Mouse (Mus musculus): Measurements from ENCODE around the gene Dnah12. TPM values are rescaled to one million over a fixed set of nuclear protein-coding genes. Genes with fewer than 3 reads are reported as not detected.

Dnah12 gene
- total and polyA plus RNA-seq, 3 experiments, result 0.16 TPM; not detected in 2

GRCm38 (mm10) chr14:26923702-26924421 is 230.8 kb downstream of the Dnah12 start:
- TF ChIP-seq POLR2AphosphoS5 (IDR thresholded peaks at IDR 0.05; ENCODE audit: insufficient replicate concordance, low read depth, low read length) (no peak), GATA2 (IDR thresholded peaks at IDR 0.05; ENCODE audit: borderline replicate concordance, low read depth, low read length) (no peak), TAL1 (conservative IDR thresholded peaks at IDR 0.05; ENCODE audit: low read depth, low read length) (no peak), GATA1 (IDR thresholded peaks at IDR 0.05; ENCODE audit: borderline replicate concordance, low read length) (no peak), CTCF (IDR thresholded peaks at IDR 0.05; ENCODE audit: low read depth, low read length) (no peak)
- Histone ChIP-seq H3K4me3 (ENCODE audit: low read depth, low read length) (no peak overlapping the region), H3K9me3 (replicated peaks) (no peaks in the 10 kb centered on the region), H3K36me3 (replicated peaks) (peaks cover 7% of the 10 kb centered on the region), H3K4me1 (ENCODE audit: insufficient read depth, low read depth, low read length) (no peaks in the 10 kb centered on the region), H3K27me3 (ENCODE audit: insufficient read depth, low read length) (no peaks in the 10 kb centered on the region)
- ATAC-seq (ENCODE audit: extremely low read depth, insufficient number of reproducible peaks, low FRiP score, poor library complexity, severe bottlenecking), result no peak
- no peak for DNase-seq (ENCODE audit: low spot score)

DNA sequence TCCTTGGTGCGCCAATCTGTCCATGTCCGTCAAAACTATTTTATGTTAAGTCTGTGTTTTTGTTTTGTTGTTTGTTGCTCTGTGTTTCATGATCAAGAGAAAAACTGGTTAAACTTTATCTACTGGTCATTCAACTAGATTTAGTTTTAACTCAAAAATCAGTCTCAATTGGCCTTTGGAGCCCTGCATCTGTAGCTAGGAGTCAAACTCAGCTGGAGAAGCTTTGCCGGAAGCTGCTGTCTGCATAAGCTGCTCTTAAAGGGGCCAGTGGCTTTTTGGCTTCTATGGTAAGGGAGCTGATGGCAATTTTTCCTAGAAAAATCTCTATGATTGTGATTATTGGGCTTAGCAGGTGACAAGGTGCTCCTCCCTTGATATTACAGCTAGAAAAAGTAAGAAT is 241.8 kb downstream of the Dnah12 start:
- TF ChIP-seq POLR2AphosphoS5 (IDR thresholded peaks at IDR 0.05; ENCODE audit: insufficient replicate concordance, low read depth, low read length) (no peak), CTCF (IDR thresholded peaks at IDR 0.05; ENCODE audit: low read depth, low read length) (no peak), TAL1 (conservative IDR thresholded peaks at IDR 0.05; ENCODE audit: low read depth, low read length) (no peak), GATA1 (IDR thresholded peaks at IDR 0.05; ENCODE audit: borderline replicate concordance, low read length) (no peak), GATA2 (IDR thresholded peaks at IDR 0.05; ENCODE audit: borderline replicate concordance, low read depth, low read length) (no peak)
- Histone ChIP-seq H3K27me3 (ENCODE audit: insufficient read depth, low read length) (no peaks in the 10 kb centered on the region), H3K9me3 (replicated peaks) (no peaks in the 10 kb centered on the region), H3K36me3 (replicated peaks) (peaks cover 2% of the 10 kb centered on the region), H3K4me3 (ENCODE audit: low read depth, low read length) (no peak overlapping the region), H3K4me1 (ENCODE audit: insufficient read depth, low read depth, low read length) (no peaks in the 10 kb centered on the region)
- DNase-seq (ENCODE audit: low spot score) (no peak), ATAC-seq (ENCODE audit: extremely low read depth, insufficient number of reproducible peaks, low FRiP score, poor library complexity, severe bottlenecking) (no peak)

DNA sequence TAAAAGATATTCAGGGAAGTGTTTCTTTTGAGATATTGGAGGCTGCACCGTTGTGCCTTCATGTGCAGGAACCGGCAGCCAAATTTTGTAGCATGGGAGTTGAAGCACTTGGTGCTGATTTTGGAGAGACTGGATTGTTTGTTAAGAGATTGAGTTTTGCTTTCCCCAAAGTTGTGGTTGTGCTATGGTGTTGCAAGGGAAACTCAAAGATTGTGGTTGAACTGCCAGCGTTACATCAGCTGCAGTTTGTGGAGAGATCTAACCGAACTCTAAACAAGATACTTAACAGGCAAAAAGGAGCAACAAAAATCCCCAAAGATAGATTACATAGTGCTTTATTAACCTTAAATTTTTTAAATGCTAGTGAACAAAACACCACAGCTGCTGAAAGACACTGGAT is 242.5 kb downstream of the Dnah12 start:
- H3K27me3 ChIP-seq (ENCODE audit: insufficient read depth, low read length), result no peaks in the 10 kb centered on the region
- no peaks in the 10 kb centered on the region for H3K4me1 ChIP-seq (ENCODE audit: insufficient read depth, low read depth, low read length)
- TF ChIP-seq GATA2 (IDR thresholded peaks at IDR 0.05; ENCODE audit: borderline replicate concordance, low read depth, low read length) (no peak), POLR2AphosphoS5 (IDR thresholded peaks at IDR 0.05; ENCODE audit: insufficient replicate concordance, low read depth, low read length) (no peak), GATA1 (IDR thresholded peaks at IDR 0.05; ENCODE audit: borderline replicate concordance, low read length) (no peak), TAL1 (conservative IDR thresholded peaks at IDR 0.05; ENCODE audit: low read depth, low read length) (no peak), CTCF (IDR thresholded peaks at IDR 0.05; ENCODE audit: low read depth, low read length) (no peak)
- ATAC-seq (ENCODE audit: extremely low read depth, insufficient number of reproducible peaks, low FRiP score, poor library complexity, severe bottlenecking) (no peak), DNase-seq (ENCODE audit: low spot score) (no peak)
- no peaks in the 10 kb centered on the region for H3K9me3 ChIP-seq (replicated peaks)
- H3K36me3 ChIP-seq (replicated peaks), result peaks cover 2% of the 10 kb centered on the region
- H3K4me3 ChIP-seq (ENCODE audit: low read depth, low read length), result no peak overlapping the region

Other genes with a start within 250 kb of the Dnah12 start
- gene Slmap, start 158.3 kb upstream of the Dnah12 start, total RNA-seq (2014; fragmentation: Nextera tagmentation), result 159 and 171 TPM in 2 replicates
- gene Slmap, start 158.3 kb upstream of the Dnah12 start, total RNA-seq (2017), result 78.3 and 92.9 TPM in 2 replicates
- 58.4 and 69.9 TPM in 2 replicates for gene Slmap, start 158.3 kb upstream of the Dnah12 start, polyA plus RNA-seq (2012)
- gene Dennd6a, start 119.4 kb upstream of the Dnah12 start, total RNA-seq (2014; fragmentation: Nextera tagmentation), result 70.0 and 97.5 TPM in 2 replicates
- gene Dennd6a, start 119.4 kb upstream of the Dnah12 start, total RNA-seq (2017), result 48.1 and 51.6 TPM in 2 replicates
- gene Dennd6a, start 119.4 kb upstream of the Dnah12 start, polyA plus RNA-seq (2012), result 11.0 and 11.2 TPM in 2 replicates
- gene Arf4, start 55.2 kb upstream of the Dnah12 start, total RNA-seq (2014; fragmentation: Nextera tagmentation), result 454 and 572 TPM in 2 replicates
- gene Arf4, start 55.2 kb upstream of the Dnah12 start, total RNA-seq (2017), result 68.0 and 83.3 TPM in 2 replicates
- gene Arf4, start 55.2 kb upstream of the Dnah12 start, polyA plus RNA-seq (2012), result 205 and 234 TPM in 2 replicates
- 16.7 and 18.7 TPM in 2 replicates for gene Pde12, start 23.4 kb upstream of the Dnah12 start, total RNA-seq (2014; fragmentation: Nextera tagmentation)
- gene Pde12, start 23.4 kb upstream of the Dnah12 start, total RNA-seq (2017), result 13.1 and 14.2 TPM in 2 replicates
- gene Pde12, start 23.4 kb upstream of the Dnah12 start, polyA plus RNA-seq (2012), result 12.3 and 13.5 TPM in 2 replicates
- not detected in 2 replicates for gene Asb14, start 201.3 kb downstream of the Dnah12 start, total RNA-seq (2014; fragmentation: Nextera tagmentation)
- gene Asb14, start 201.3 kb downstream of the Dnah12 start, total RNA-seq (2017), result 0.16 TPM in 1 of 2 replicates, not detected in the other
- not detected in 2 replicates for gene Asb14, start 201.3 kb downstream of the Dnah12 start, polyA plus RNA-seq (2012)